Mouse (Mus musculus): ENCODE results near the gene Rbfox3. TPM values are rescaled to one million over a fixed set of nuclear protein-coding genes. Genes with fewer than 3 reads are reported as not detected.

Rbfox3 gene
- polyA plus RNA-seq, 1 experiment from 2014 or later, result 6.9 TPM

DNA sequence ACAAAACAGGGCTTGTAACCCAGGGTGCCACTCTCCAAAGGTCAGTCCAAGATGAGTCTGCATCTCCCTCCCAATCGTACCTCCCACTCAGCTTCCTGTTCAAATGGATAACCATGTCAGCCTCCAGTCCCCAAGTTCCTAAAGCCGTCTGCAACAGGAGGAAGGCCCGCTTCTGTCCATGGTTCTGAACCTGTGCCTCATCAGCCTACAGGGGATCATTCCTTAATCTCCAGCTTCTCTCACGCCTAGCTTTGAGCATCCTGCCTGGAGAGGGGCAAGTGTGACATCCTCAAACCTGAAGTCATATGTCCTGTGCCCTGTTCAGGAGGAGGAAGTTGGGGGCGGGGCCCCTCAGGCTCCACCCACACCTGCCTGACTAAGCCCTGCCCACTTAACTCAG is 15.7 kb upstream of the Rbfox3 start:
- Histone ChIP-seq H3K4me3 (ENCODE audit: low read depth, low read length) (no peak overlapping the region), H3K4me1 (replicated peaks; ENCODE audit: control insufficient read depth, insufficient read depth, low read length) (no peaks in the 10 kb centered on the region), H3K36me3 (ENCODE audit: control insufficient read depth, insufficient read depth, low read length) (no peaks in the 10 kb centered on the region), H3K9me3 (ENCODE audit: control insufficient read depth, low read length) (no peaks in the 10 kb centered on the region), H3K27ac (ENCODE audit: low read depth, low read length) (no peak overlapping the region), H3K27me3 (ENCODE audit: control insufficient read depth, insufficient read depth, low read length) (no peaks in the 10 kb centered on the region), H3K9ac (ENCODE audit: low read length) (no peak overlapping the region), H3K4me2 (ENCODE audit: low read depth, low read length, severe bottlenecking) (no peak overlapping the region)
- ATAC-seq (replicated peaks; ENCODE audit: low FRiP score) (no peak), DNase-seq (ENCODE audit: low spot score) (peak; percentile 62)
- 14% methylated on average over 5 of the region's 5 CpGs for WGBS

DNA sequence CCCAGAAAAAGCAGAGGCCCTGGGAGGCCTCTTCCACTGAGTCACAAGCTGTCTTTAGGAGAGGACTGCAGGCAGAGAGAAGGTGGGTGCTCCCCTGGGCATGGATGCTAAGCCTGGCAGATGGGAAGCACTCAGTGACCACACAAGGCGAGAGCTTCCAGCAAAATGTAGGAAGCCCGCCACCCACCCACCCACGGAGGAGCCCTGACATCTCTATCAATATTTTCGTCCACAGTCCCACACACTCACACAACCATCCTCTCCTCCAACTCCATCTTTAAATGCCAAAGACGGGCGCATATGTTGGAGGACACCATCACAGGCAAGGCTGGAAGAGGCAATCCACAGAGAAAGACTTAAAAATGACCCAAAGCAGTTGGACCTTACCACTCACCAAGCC is 10.5 kb upstream of the Rbfox3 start:
- ATAC-seq (replicated peaks; ENCODE audit: low FRiP score) (no peak), DNase-seq (ENCODE audit: low spot score) (no peak)
- Histone ChIP-seq H3K9ac (ENCODE audit: low read length) (no peak overlapping the region), H3K4me3 (ENCODE audit: low read depth, low read length) (no peak overlapping the region), H3K9me3 (ENCODE audit: control insufficient read depth, low read length) (no peaks in the 10 kb centered on the region), H3K27ac (ENCODE audit: low read depth, low read length) (no peak overlapping the region), H3K4me2 (ENCODE audit: low read depth, low read length, severe bottlenecking) (no peak overlapping the region), H3K4me1 (replicated peaks; ENCODE audit: control insufficient read depth, insufficient read depth, low read length) (peaks cover 5% of the 10 kb centered on the region; the same call in 1 of the 2 replicates), H3K27me3 (ENCODE audit: control insufficient read depth, insufficient read depth, low read length) (no peaks in the 10 kb centered on the region), H3K36me3 (ENCODE audit: control insufficient read depth, insufficient read depth, low read length) (no peaks in the 10 kb centered on the region)
- WGBS, result 81% methylated on average over 6 of the region's 6 CpGs

DNA sequence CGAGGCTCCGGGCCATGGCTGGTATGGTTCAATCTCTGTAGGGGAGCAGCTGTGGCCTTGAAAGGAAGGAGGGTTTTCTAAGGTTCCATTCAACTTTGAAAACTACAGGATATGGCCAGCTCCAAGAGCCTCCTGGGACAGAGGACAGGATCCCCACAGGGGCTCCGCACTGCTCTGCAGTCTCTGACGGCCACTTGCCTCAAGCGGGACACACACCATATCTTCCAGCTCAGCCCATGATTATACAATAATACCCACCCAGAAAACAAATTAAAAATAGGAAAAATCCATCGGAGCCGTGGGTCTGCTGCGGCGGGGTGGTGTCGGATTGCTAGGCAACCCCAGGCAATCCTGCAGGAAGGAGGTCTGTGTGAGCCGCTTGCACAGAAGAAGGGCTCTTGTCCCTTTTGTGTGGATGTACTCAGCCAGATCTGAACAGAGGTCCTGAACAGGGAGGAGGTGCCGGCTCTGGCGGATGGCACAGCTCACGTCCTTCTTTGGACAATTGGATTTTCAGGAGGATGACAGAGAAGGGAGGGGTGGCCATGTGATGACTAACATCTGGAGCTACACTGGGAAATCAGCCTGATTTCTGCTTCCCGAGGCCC is 5.1 kb upstream of the Rbfox3 start:
- peak overlapping the region; percentile 57 for H3K27ac ChIP-seq (ENCODE audit: low read depth, low read length)
- H3K9ac ChIP-seq (ENCODE audit: low read length), result peak overlapping the region; percentile 28
- DNase-seq (ENCODE audit: low spot score) (peak; percentile 65), ATAC-seq (replicated peaks; ENCODE audit: low FRiP score) (peak; percentile 42; the same call in 1 of the 2 replicates)
- WGBS, result 11% methylated on average over 15 of the region's 15 CpGs
- H3K9me3 ChIP-seq (ENCODE audit: control insufficient read depth, low read length), result no peaks in the 10 kb centered on the region
- H3K4me3 ChIP-seq (ENCODE audit: low read depth, low read length), result no peak overlapping the region
- H3K4me2 ChIP-seq (ENCODE audit: low read depth, low read length, severe bottlenecking), result peak overlapping the region; percentile 26
- H3K36me3 ChIP-seq (ENCODE audit: control insufficient read depth, insufficient read depth, low read length), result no peaks in the 10 kb centered on the region
- H3K4me1 ChIP-seq (replicated peaks; ENCODE audit: control insufficient read depth, insufficient read depth, low read length), result peaks cover 12% of the 10 kb centered on the region
- no peaks in the 10 kb centered on the region for H3K27me3 ChIP-seq (ENCODE audit: control insufficient read depth, insufficient read depth, low read length)

DNA sequence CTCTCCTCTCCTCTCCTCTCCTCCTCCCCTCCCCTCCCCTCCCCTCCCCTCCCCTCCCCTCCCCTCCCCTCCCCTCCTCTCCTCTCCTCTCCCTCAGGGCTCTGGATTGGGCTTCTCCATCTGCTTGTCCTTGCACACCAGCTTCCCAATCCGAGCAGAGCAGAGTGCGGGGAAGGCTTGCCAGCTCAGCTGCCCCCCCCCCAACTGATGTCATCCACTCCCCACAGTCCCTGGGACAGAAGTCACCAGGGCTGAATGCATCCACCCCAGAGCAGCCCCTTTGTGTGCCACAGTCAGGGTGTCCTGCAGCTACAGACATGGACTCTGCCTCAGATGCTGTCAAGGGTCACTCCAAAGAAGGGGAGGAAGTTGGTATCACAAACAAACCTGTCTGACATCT is 4.5 kb upstream of the Rbfox3 start:
- Histone ChIP-seq H3K4me1 (replicated peaks; ENCODE audit: control insufficient read depth, insufficient read depth, low read length) (peaks cover 12% of the 10 kb centered on the region), H3K27me3 (ENCODE audit: control insufficient read depth, insufficient read depth, low read length) (no peaks in the 10 kb centered on the region), H3K4me2 (ENCODE audit: low read depth, low read length, severe bottlenecking) (no peak overlapping the region), H3K4me3 (ENCODE audit: low read depth, low read length) (no peak overlapping the region), H3K9ac (ENCODE audit: low read length) (no peak overlapping the region; the same call in 1 of the 2 replicates), H3K27ac (ENCODE audit: low read depth, low read length) (peak overlapping the region; percentile 57; the same call in 1 of the 2 replicates), H3K36me3 (ENCODE audit: control insufficient read depth, insufficient read depth, low read length) (no peaks in the 10 kb centered on the region), H3K9me3 (ENCODE audit: control insufficient read depth, low read length) (no peaks in the 10 kb centered on the region)
- no peak for DNase-seq (ENCODE audit: low spot score)
- ATAC-seq (replicated peaks; ENCODE audit: low FRiP score), result no peak
- WGBS, result 65% methylated on average over 2 of the region's 2 CpGs

- 70% methylated on average over 6 of the region's 6 CpGs for WGBS
- Histone ChIP-seq H3K36me3 (ENCODE audit: control insufficient read depth, insufficient read depth, low read length) (no peaks in the 10 kb centered on the region), H3K9ac (ENCODE audit: low read length) (no peak overlapping the region), H3K27me3 (ENCODE audit: control insufficient read depth, insufficient read depth, low read length) (peaks cover 19% of the 10 kb centered on the region), H3K27ac (ENCODE audit: low read depth, low read length) (no peak overlapping the region), H3K4me2 (ENCODE audit: low read depth, low read length, severe bottlenecking) (no peak overlapping the region), H3K9me3 (ENCODE audit: control insufficient read depth, low read length) (no peaks in the 10 kb centered on the region), H3K4me3 (ENCODE audit: low read depth, low read length) (no peak overlapping the region), H3K4me1 (replicated peaks; ENCODE audit: control insufficient read depth, insufficient read depth, low read length) (peaks cover 25% of the 10 kb centered on the region)
- no peak for DNase-seq (ENCODE audit: low spot score)
- ATAC-seq (replicated peaks; ENCODE audit: low FRiP score), result no peak
Measured at GRCm38 (mm10) chr11:118912686-118913085, 1.3 kb upstream of the Rbfox3 start.

DNA sequence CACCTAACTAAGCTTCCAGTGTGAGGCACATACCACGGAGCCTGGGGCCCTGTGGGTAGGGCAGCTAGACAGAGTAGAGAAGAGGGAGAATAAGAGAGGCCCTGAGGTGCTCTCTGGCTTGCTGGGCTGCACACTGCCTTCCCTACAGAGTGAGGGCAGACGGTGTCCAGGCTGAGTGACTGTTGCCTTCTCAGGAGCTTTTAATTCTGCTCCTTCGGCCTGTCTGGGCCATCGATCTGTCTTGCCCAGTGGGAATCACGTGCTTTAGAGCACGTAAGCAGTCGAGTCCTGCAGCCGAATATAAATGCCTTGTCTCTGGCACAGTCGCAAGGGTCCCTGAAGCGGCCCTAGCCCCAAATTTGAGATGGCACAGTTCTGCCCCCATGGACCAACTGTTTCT is 641 bp downstream of the Rbfox3 start:
- H3K36me3 ChIP-seq (ENCODE audit: control insufficient read depth, insufficient read depth, low read length), result no peaks in the 10 kb centered on the region
- peaks cover 21% of the 10 kb centered on the region for H3K4me1 ChIP-seq (replicated peaks; ENCODE audit: control insufficient read depth, insufficient read depth, low read length)
- no peak overlapping the region for H3K4me3 ChIP-seq (ENCODE audit: low read depth, low read length)
- peaks cover 36% of the 10 kb centered on the region for H3K27me3 ChIP-seq (ENCODE audit: control insufficient read depth, insufficient read depth, low read length)
- no peak overlapping the region for H3K9ac ChIP-seq (ENCODE audit: low read length)
- ATAC-seq (replicated peaks; ENCODE audit: low FRiP score) (no peak), DNase-seq (ENCODE audit: low spot score) (no peak)
- H3K27ac ChIP-seq (ENCODE audit: low read depth, low read length), result no peak overlapping the region
- no peaks in the 10 kb centered on the region for H3K9me3 ChIP-seq (ENCODE audit: control insufficient read depth, low read length)
- 77% methylated on average over 10 of the region's 10 CpGs for WGBS
- no peak overlapping the region; the same call in 1 of the 2 replicates for H3K4me2 ChIP-seq (ENCODE audit: low read depth, low read length, severe bottlenecking)

DNA sequence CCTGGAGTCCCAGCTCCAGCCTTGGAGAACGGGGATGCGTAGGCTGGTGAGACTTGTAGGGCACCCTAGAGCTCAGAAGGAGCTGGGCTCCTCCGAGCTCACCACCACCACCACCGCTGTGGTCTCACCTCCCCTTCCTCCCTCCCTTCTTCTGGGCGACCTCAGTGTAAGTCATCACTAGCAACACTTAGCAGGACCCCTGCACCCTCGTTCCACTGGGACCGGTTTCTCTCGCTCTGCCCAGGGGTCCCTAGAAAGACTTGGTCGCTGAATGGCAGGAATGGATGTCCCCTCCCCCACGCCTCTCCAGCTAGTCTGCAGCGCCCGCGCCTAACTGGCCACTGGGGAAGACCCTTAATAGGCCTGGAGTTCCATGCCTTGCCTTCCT is 1.6 kb downstream of the Rbfox3 start:
- peaks cover 21% of the 10 kb centered on the region for H3K4me1 ChIP-seq (replicated peaks; ENCODE audit: control insufficient read depth, insufficient read depth, low read length)
- H3K36me3 ChIP-seq (ENCODE audit: control insufficient read depth, insufficient read depth, low read length), result no peaks in the 10 kb centered on the region
- no peaks in the 10 kb centered on the region for H3K9me3 ChIP-seq (ENCODE audit: control insufficient read depth, low read length)
- peak overlapping the region; percentile 61 for H3K4me3 ChIP-seq (ENCODE audit: low read depth, low read length)
- H3K27ac ChIP-seq (ENCODE audit: low read depth, low read length), result peak overlapping the region; percentile 43
- peaks cover 38% of the 10 kb centered on the region for H3K27me3 ChIP-seq (ENCODE audit: control insufficient read depth, insufficient read depth, low read length)
- ATAC-seq (replicated peaks; ENCODE audit: low FRiP score) (peak; percentile 60), DNase-seq (ENCODE audit: low spot score) (peak; percentile 81)
- H3K4me2 ChIP-seq (ENCODE audit: low read depth, low read length, severe bottlenecking), result peak overlapping the region; percentile 99
- under 1% methylated on average over 11 of the region's 13 CpGs for WGBS
- peak overlapping the region; percentile 63 for H3K9ac ChIP-seq (ENCODE audit: low read length)

DNA sequence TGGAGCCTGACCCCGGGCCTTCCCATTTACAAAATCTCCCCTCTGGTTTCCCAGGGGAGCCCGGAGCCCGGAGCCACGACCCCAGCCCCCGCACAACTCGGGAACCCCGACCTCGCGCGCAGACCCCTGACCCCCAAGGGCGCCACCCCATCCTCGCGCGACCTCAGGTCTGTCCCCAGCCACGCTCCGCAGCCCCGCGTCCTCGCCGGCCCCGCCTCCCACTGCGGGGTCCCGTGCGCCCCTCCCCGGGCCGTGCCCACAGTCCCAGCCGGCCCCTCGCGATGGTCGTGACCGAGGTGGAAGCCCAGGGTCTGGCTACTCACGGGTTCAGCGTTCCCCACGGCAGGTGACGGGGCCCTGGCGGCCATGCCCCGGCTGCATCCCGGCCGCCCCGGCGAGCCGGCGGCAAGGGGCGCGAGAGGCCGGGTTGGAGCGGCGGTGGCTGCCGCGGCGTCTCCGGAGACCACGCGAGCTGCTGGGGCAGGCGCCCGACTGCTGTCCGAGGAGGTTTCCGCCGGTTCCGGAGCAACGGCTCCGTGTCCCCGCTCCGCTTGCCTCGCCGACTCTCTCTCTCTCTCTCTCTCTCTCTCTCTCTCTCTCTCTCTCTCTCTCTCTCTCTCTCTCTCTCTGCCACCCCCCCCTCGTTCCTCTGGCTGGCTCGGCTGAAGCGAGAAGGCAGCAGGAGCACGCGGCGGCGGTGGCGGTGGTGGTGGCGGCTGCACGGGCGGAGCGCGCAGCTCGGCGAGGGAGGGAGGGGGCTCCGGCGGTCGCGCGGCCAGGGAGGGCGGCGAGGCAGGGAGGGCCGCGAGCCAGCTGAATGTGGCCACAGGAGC is 2.2 kb downstream of the Rbfox3 start:
- H3K4me3 ChIP-seq (ENCODE audit: low read depth, low read length), result peak overlapping the region; percentile 61
- no peaks in the 10 kb centered on the region for H3K9me3 ChIP-seq (ENCODE audit: control insufficient read depth, low read length)
- ATAC-seq (replicated peaks; ENCODE audit: low FRiP score), result peak; percentile 72
- peak; percentile 80 for DNase-seq (ENCODE audit: low spot score)
- H3K36me3 ChIP-seq (ENCODE audit: control insufficient read depth, insufficient read depth, low read length), result no peaks in the 10 kb centered on the region
- peaks cover 38% of the 10 kb centered on the region for H3K27me3 ChIP-seq (ENCODE audit: control insufficient read depth, insufficient read depth, low read length)
- peak overlapping the region; percentile 63 for H3K9ac ChIP-seq (ENCODE audit: low read length)
- H3K27ac ChIP-seq (ENCODE audit: low read depth, low read length), result peak overlapping the region; percentile 43
- H3K4me2 ChIP-seq (ENCODE audit: low read depth, low read length, severe bottlenecking), result peak overlapping the region; percentile 99
- H3K4me1 ChIP-seq (replicated peaks; ENCODE audit: control insufficient read depth, insufficient read depth, low read length), result peaks cover 21% of the 10 kb centered on the region
- under 1% methylated on average over 74 of the region's 90 CpGs for WGBS

Measured in forebrain, embryonic 11.5 days (tissue).